Mouse (Mus musculus) B cell, adult (primary cell): Measurements from ENCODE around the gene Ccdc28b. TPM values are rescaled to one million over a fixed set of nuclear protein-coding genes. Genes with fewer than 3 reads are reported as not detected.

Source experiments
- total RNA-seq: library from RNA; stranded (reverse); gene quantifications from 4 replicates; pipeline ENCODE4 v1.2.4, GENCODE M21; 2023; ENCODE audit not compliant: inconsistent age

The Ccdc28b gene
- 14.4 to 21.1 TPM (median 17.6 TPM) in 4 replicates for total RNA-seq

GRCm38 (mm10) chr4:129623681-129624091, at the start of gene Ccdc28b:
Ccdc28b (minus strand) TSS chr4:129623947.

GRCm38 (mm10) chr4:129672083-129672877, 48.5 kb upstream of the Ccdc28b start, which contains the start of gene Kpna6:
Kpna6 (minus strand) TSS chr4:129672767.

GRCm38 (mm10) chr4:129640638-129641467, 17.1 kb upstream of the Ccdc28b start, which contains the start of gene Txlna:
Txlna (minus strand) TSS chr4:129641065.

DNA sequence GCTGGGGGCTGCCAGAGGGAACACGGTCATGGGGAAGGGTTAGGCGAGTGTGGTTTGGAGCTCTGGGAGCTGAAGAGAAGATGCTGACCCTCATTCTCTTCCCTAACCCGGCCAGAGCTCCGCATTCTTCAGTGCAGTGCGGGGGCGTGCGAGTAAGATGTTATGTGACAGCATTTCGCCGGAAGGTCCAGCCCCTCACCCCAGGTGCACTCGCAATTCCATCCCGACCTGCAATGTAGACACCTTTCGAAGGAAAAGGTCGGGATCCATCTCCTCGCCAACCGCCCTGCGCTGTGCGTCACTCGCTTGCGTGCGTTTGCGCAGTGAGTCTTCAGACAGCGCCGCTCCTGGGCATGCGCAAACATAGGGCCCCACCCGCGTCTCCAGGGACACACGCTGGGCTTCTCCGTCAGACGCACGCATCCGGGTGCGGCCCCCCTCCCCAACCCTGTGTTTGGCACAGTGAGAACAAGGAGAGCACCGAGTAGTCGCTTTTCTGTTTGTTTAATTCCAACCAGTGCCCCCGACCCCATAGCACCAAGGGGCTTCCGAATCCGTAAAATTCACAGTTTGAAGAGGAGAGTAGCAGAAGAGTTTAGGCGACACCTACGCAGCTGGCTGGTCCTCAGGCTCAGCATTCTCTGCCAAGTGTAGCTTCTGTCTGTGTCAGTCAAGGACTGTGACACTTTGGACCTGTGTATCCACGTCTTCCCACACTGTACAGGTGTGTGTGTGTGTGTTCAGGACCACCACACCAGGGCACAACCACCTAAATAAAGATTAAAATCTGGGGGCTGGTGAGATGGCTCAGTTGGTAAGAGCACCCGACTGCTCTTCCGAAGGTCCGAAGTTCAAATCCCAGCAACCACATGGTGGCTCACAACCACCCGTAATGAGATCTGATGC, 4.7 kb downstream of the Ccdc28b start, which contains the start of gene Iqcc:
Gene Iqcc, minus strand, starts transcription at position 314 of the 906 bp plus-strand sequence.

DNA sequence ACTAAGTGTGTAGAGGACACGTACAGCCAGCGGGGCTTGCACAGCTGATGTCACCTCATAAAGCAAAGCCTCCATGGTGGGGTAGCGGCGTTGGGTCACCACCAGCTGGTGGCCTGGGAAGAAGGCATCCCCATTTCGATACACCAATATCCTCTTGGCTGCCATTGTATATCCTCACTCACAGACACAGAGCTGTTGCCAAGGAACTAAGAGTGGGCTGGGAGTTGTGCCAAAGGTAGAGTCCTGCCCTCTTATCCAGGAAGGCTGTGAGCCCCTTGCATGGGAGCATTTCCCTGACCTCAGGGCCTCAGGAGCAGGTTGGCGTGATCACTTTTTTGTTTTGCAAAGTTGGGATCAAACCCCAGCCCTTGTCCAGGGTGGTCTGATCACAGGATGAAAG, 9.7 kb downstream of the Ccdc28b start, which contains the start of gene Dcdc2b:
Gene Dcdc2b, minus strand, starts transcription at position 165 of the 400 bp plus-strand sequence.

DNA sequence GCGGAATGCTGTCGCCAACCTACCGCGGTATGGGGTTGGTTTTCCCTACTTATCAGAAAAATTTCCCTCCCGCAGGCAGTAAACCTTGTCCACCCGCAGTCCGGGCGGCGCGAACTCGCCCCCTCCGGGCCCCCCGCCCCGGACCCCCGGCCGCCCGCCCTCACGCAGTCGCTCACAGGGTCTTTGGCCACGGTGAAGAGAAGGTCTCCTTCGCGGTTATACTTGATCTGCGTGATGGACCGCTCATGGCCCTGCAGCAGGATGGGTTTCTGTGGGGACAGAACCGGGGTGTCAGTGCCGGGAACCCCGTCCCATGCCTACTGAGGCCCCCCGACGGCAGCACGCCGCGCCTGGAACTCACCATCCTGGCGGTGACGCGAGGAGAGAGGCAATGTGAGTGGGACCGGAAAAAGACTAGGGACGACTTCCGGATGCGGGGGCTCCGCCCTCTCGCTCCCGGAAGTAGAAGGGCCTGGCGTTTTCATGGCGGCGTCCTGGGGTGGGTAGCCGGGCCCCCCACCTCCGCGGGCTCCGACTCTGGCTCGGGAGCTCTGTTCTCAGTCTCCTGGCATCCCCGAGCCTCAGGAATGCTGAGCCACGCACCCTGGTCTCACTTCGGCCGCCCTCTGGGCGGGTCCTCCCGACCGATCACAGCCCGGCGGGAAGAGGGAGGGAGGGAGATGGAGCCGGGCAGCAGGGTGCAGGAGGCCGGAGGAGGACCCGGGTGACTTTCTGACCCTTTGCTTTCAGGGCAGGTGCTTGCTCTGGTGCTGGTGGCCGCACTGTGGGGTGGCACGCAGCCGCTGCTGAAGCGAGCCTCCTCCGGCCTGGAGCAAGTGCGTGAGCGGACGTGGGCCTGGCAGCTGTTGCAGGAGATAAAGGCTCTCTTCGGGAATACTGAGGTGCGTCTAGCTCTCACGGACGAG, 23.3 kb downstream of the Ccdc28b start, which contains the start of the genes Eif3i and Tmem234:
Gene Eif3i, minus strand, starts transcription at position 416 of the 926 bp plus-strand sequence.
Gene Tmem234, plus strand, starts transcription at position 436 of the 926 bp plus-strand sequence.

GRCm38 (mm10) chr4:129578466-129578865, 45.3 kb downstream of the Ccdc28b start, which contains the start of gene Fam167b:
Fam167b (minus strand) TSS chr4:129578549.

DNA sequence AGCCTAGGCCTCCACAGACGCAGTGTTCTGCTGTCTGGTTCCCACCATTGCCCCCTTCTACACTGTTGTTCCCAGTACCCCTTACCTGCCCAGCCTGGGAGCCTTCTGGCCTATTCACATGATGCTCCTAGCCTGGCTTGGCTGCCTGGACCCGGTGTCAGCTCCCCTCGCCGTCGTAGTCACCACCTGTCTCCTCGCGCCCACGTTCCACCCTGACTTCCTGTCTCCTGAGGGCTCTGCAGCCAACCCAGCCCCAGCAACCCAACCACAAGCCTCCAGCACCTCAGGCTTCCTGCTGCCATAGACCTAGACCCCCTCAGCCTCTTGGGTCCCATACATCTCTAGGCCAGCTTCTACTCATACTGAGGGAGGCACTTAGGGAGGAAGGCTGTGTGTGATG, 50.3 kb downstream of the Ccdc28b start, which contains the start of gene Lck:
Gene Lck, minus strand, starts transcription at position 212 of the 400 bp plus-strand sequence.

Other genes starting within 250 kb of the Ccdc28b start
- 2.7 to 3.6 TPM (median 3.1 TPM) in 4 replicates for gene Zbtb8a, start 245.8 kb downstream of the Ccdc28b start, total RNA-seq
- not detected in 4 replicates for gene Zbtb8b, start 183.1 kb downstream of the Ccdc28b start, total RNA-seq
- 128 to 135 TPM (median 129 TPM) in 4 replicates for gene Bsdc1, start 162.4 kb downstream of the Ccdc28b start, total RNA-seq
- gene Tssk3, start 132.9 kb downstream of the Ccdc28b start, total RNA-seq = 0.42 to 0.81 TPM in 2 of 4 replicates, not detected in the others
- 0.96 to 2.4 TPM (median 0.99 TPM) in 3 of 4 replicates, not detected in the other for gene Fam229a, start 132.8 kb downstream of the Ccdc28b start, total RNA-seq
- gene Marcksl1, start 110.4 kb downstream of the Ccdc28b start, total RNA-seq = 75.1 to 90.8 TPM (median 82.9 TPM) in 4 replicates
- 156 to 175 TPM (median 161 TPM) in 4 replicates for gene Hdac1, start 81.2 kb downstream of the Ccdc28b start, total RNA-seq
- gene Lck, start 50.3 kb downstream of the Ccdc28b start, total RNA-seq = 25.0 to 36.7 TPM (median 29.8 TPM) in 4 replicates
- not detected in 4 replicates for gene Fam167b, start 45.4 kb downstream of the Ccdc28b start, total RNA-seq
- 156 to 162 TPM (median 160 TPM) in 4 replicates for gene Eif3i, start 23.3 kb downstream of the Ccdc28b start, total RNA-seq
- 111 to 128 TPM (median 118 TPM) in 4 replicates for gene Tmem234, start 23.3 kb downstream of the Ccdc28b start, total RNA-seq
- gene Dcdc2b, start 9.7 kb downstream of the Ccdc28b start, total RNA-seq = 0.84 to 2.4 TPM (median 1.4 TPM) in 4 replicates
- 16.6 to 21.8 TPM (median 18.0 TPM) in 4 replicates for gene Iqcc, start 4.8 kb downstream of the Ccdc28b start, total RNA-seq
- 73.6 to 90.3 TPM (median 86.7 TPM) in 4 replicates for gene Txlna, start 17.1 kb upstream of the Ccdc28b start, total RNA-seq
- gene Kpna6, start 48.8 kb upstream of the Ccdc28b start, total RNA-seq = 39.2 to 48.0 TPM (median 44.4 TPM) in 4 replicates
- 16.8 to 19.2 TPM (median 17.5 TPM) in 4 replicates for gene Tmem39b, start 72.9 kb upstream of the Ccdc28b start, total RNA-seq
- gene Khdrbs1, start 118.4 kb upstream of the Ccdc28b start, total RNA-seq = 129 to 134 TPM (median 132 TPM) in 4 replicates
- 370 to 439 TPM (median 425 TPM) in 4 replicates for gene Ptp4a2, start 187.3 kb upstream of the Ccdc28b start, total RNA-seq